Mouse (Mus musculus) cerebellum, adult 18-20 months (tissue): ENCODE measurements at regions not wholly inside any gene's neighbourhood (a gene's known extent, or its start where the extent isn't known, plus 50 kb on each side); places are given as distances from the start of the nearest gene placed in this dataset.
A peak's percentile ranks its signal among the peaks of the same experiment; 100 is the strongest.

ENCODE experiments used
- DNase-seq, 2 experiments: peaks; one replicate each; pipeline ENCODE4 v3.0.0; 2021

DNA sequence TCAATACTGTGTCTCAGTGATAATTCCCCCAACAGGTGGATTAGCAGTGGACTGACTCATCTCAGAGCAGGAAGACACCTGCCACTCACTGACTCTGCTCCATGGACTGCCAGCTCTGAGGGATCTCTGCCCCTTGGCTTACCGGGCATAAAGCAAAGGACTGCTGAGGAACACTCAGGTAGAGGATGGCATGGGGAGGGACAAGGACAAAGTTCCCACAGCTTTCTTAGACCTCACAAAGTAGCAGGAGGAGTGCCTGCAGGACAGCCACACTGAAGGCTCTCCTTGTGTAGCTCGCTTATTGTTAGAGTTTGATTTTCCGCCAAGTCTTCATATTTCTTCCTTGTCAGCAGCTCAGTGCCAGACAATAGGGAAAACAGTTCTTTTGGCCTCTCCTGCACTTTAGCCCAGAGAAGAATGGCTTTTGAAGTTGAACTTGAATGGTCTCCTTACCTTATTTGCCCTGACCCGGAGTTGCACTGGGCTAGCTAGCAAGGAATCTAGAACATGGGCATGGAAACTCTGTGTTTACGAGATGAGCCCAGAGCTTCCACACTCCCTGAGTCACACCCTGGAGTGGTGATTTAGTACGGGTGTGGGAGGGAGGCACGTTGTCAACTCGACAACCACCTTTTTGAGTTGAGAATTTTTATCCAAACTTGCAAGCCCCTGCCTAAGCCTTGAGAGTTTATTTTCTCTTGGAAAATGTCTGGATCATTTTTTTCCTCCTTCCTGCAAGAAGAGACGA is 331.4 kb downstream of the Cog6 start:
- no peak for DNase-seq

- DNase-seq = no peak
Measured at GRCm38 (mm10) chr3:52680824-52681388, 336.1 kb downstream of the Cog6 start.

GRCm38 (mm10) chr3:52676886-52677670 is 340.0 kb downstream of the Cog6 start:
- no peak for DNase-seq

- DNase-seq = no peak
Measured at GRCm38 (mm10) chr3:52670628-52671028, 346.4 kb downstream of the Cog6 start.

- DNase-seq = peak; percentile 19 to 28
Measured at GRCm38 (mm10) chr3:52663161-52663602, 353.9 kb downstream of the Cog6 start.

- DNase-seq = peak; percentile 67 to 77
Measured at GRCm38 (mm10) chr3:52662164-52662908, 354.7 kb downstream of the Cog6 start.

DNA sequence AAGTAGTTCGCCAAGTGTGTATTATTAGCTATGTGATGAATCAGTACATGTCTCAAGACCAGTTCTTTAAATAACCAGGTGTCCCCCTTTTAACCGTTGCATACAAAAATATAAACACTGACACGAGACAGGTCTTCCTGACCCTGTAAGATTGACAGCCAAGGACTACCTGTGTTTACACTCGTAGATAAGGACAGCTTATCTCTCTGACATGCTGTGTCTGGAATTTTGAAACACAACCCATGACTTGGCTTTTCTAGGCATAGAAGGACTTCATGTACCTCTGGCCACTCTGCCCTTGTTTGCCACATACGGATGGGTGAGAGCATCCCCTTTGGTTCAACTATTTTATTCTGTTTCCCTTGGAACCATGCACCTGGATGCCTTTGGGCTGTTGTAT is 364.0 kb downstream of the Cog6 start:
- DNase-seq = no peak

DNA sequence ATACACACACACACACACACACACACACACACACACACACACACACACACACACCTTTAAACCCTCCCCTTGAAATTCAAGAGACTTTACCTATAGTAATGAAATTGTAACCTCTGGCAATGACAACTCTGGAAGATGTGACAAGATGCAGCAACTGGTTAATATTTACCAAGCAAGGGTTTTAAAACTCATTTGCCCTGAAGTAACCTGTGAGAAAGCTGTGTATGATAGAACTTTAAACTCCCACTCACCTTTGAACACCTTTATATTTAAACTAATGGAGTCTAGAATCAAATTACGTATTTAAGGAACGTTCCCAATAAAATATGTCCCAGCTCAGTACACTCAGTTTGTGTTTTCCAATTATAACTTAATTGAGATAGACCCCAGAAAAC is 364.6 kb downstream of the Cog6 start:
- DNase-seq = no peak

- peak; percentile 12 to 23 for DNase-seq
Measured at GRCm38 (mm10) chr3:52651862-52652475, 365.1 kb downstream of the Cog6 start.

- DNase-seq = no peak
Measured at GRCm38 (mm10) chr3:52650071-52650470, 367.0 kb downstream of the Cog6 start.

DNA sequence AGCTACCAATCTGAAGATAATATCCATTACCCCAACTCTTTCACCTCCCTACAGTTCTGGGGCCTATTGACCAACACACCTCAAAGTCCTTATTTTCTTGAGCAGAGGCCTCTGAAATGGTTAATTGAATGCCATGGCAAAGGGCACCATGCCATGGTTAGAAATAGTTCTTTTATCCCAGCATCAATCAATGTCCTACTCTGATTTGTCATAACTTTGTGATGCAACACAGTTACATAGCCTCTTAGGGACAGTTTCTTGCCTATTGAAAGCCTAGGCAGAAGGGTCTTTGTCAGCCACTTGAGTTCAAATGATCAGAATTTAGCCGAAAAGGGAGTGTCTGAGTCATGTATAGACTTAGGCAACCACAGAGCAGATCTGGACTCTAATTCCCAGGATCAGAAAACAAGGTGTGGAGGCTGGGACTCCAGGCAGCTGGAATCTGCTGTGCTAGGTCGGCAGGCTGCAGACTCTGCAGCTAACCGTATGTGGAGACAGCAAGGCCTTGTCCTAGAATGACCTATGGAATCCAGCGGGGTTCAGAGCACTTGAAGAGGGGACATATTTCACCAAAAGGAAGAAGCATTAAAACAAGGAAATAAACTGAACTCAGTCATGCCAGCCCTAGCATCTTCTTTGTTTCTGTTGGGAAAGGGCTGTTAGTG is 368.1 kb downstream of the Cog6 start:
- no peak for DNase-seq

DNA sequence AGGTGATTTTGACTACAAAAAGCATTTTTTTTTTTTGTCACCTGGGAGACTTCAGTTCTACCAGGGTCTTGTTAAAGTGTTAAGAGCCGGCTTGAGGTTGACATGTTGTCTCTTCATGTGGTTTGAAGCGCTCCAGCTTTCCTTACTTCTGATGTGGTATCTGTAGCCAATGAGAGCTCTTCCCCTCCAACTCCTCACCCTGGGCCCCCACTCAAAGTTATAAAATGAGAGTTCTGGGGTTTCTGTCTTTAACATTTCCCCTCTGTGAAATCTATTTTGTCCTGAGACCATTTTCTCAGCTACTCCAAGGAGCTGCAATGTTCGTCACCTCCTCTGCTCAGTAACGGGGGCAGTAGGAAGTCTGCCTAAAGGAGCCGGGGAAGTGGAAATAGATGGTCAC is 369.1 kb downstream of the Cog6 start:
- DNase-seq = no peak

- no peak for DNase-seq
Measured at GRCm38 (mm10) chr3:52647161-52647692, 369.8 kb downstream of the Cog6 start.

- no peak for DNase-seq
Measured at GRCm38 (mm10) chr3:52645156-52645555, 371.9 kb downstream of the Cog6 start.

DNA sequence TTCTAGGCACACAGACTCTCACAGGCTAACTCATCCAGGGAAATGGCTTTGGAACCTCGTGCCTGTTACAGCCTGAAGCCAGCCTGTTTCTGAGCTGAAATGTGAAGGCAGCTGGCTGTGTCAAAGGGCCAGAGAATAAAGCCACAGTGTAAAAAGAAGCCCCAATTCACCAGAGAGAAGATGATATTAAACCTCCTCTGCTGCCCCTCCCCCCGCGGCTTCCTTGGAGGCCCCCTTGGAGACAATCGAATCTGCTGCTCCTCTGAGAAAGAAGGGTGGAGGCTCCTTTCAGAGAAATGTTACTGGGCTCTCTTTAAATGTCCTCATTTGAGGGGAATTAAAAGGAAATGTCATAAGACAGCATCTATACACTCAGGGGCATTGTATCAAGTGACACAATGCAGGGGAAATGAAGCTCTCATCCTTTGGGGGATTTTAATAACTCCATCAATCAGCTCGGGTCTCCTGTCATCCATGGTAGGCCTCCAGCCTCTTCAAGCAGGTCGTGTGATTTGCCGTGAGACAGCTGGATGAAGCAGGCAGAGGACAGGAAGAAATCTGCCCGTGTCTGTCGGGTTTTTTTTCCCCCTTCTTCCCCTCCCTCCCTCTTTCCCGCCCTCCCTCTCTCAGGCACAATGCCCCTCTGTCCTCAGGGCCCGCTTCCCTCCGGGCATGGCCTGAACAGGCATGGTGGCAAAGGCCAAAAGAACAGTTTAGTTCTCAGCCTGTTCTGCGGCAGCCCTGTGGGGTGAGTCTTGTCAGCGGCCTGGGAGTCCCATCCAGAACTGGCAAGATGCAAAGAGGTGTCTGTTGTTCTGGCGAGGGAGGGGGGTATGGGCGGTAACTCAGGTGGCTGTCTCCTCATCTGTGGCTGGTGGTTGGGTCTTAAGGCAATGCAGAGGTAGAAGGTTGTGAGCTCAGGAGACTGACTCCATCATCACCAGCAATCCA is 372.6 kb downstream of the Cog6 start:
- DNase-seq = peak in 1 of 2 experiments; percentile 20

DNA sequence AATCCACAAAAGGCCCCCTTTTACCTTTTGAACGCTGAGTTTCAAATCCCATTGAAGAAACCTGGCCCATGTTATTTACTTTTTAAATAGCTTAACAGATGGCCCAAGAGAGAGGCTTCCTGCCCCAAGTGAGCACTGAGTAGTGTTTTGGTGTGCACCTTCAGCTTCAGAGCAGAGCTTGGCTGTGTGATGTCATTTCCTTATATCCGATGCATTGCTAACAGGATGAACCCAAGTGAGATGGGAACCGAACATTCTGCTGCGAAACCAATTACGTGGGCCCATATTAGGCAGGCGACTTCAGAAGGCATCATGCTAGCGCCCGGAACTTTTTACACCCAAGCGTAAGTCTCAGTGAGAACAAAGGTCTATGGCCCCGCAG is 373.2 kb downstream of the Cog6 start:
- no peak for DNase-seq

DNA sequence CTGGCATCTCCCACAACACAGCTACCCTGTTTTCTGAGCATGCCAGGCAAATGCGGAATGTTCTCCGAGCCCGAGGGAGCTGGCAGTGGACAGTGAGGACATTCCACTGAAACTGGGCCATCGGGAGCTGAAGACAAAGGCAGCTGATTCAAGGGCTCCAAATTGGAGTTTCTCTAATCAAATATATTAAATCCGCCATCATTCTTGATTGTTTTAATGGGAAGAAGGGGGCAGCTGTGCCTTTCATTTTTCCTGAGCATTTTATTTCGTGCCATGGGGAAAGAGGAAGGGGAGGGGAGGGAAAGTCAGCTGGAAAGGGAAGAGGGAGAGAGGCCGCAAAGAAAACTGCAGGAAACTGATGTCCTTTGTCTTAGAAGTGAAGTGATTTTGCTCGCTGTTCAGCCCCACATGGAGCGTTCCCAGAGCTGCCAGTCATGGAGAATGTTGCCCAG is 373.9 kb downstream of the Cog6 start:
- peak; percentile 20 to 26 for DNase-seq

DNA sequence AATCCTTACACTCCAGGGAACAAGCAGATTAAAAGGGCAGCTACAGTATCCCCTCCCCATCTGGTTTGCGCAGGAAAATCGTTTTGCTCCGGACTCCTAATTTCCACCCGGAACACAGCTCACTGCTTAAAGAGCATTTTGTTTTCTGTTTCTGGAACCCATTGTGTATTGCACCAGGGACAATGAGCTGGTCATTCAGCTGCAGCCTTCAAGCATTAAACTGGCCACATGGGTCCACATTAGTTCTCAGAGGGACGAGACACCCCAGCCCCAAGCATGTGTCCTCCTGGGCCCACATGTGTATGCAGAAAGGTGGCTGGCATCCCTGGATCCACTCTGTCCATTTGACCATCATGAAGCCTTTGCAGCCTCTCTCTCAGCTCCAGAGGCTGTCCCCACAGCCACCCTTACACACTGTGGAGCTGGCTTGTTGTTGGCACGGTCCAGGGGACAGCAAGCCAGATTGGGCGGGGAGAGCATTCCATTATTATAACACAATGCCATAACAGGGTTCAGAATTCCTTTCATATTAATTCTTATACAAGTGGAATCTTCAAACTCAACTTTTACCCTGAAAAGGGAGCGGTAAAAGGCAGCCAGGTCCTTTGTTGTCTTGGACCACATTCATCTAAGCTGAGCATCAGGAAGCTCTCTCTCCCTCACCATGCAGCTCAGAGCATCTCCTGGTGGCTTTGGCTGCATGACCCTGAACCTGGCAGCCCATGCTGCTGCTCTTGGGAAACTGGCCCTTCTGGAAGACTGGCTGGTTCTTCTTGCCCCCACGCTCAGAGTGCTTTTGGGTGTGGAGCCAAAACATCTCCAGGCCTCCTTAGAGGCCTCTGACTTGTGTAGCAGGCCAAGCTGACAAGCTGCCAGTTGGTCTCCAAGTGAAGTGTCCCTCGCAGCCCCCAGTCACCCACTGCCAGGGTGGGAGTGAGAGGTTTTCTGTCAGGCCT is 373.4 kb downstream of the Foxo1 start:
- DNase-seq = peak; percentile 29 to 42
